Mouse (Mus musculus): ENCODE results near the gene Nrp1. TPM values are rescaled to one million over a fixed set of nuclear protein-coding genes. Genes with fewer than 3 reads are reported as not detected.

The Nrp1 gene
- total RNA-seq, 1 experiment from 2014 or later, result 135 TPM

DNA sequence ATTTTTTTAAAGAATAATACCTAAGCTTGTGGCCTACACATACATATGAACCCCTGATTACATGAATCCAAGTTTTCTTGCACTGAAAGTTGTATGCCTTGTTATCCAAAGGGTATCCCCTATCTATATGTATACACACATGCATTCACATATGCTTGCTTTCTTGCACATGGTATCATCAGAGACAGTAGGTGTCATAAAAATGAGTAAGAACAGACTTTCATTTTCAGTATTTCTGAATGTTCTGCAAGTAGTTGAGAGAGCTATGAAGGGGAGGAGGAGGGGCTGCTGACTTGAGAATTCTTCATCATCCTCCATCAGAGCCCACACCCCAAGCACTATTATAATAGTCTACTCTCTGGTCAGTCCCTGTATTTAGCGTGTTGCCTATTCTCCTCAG is 62.0 kb downstream of the Nrp1 start:
- no peak for DNase-seq

- DNase-seq, result no peak
Measured at GRCm38 (mm10) chr8:128423813-128424212, 65.4 kb downstream of the Nrp1 start.

DNA sequence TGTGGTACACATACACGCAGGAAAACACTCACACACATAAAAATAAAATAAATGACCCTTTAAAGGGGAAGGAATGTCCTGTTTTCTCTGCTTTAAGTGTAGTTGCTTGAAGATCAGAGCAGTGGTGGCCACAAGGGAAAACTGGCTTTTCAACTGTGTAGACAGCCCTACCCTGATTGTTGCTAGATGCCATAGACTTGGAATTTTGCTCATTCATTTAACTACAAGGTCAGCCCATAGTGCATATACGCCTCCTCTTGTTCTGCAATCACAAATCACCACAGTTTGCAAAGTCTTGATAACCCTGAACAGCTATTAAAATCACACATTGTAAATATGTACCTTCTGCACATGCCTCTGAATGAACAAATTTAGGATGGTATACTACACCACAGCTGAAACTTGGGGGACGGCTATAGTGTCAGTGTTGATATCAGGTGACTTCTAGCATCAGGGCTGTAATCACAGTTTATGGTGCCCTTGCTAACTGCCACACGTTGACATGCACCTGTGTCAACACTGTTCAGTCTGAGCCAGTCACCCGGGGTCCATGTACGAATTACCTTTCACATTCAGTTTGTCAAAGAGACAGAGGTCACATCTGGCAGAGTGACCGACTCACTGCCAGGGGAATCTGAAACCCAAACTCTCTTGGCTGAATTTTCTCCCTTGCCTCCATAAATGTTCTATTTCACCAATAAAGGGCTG is 66.4 kb downstream of the Nrp1 start:
- DNase-seq, result no peak

GRCm38 (mm10) chr8:128427071-128427470 is 68.7 kb downstream of the Nrp1 start:
- no peak for DNase-seq

- no peak for DNase-seq
Measured at GRCm38 (mm10) chr8:128428971-128429370, 70.6 kb downstream of the Nrp1 start.

DNA sequence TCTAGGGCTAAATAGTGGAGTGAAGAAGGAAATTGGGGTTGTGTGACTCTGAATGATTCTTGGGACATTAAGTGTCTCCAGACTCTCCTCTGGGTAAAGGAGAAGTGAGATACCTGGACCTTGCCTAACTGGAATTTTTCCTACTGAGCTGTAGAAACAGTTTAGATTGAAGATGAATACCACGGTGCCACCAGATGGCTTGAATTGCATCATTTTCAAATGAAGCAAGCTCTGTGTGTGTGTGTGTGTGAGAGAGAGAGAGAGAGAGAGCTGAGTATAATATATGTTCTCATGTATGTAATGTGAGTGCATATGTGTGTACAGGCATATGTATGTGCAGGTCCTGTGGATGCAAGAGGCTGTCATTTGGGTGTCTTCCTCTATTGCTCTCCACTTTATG is 72.7 kb downstream of the Nrp1 start:
- no peak for DNase-seq

DNA sequence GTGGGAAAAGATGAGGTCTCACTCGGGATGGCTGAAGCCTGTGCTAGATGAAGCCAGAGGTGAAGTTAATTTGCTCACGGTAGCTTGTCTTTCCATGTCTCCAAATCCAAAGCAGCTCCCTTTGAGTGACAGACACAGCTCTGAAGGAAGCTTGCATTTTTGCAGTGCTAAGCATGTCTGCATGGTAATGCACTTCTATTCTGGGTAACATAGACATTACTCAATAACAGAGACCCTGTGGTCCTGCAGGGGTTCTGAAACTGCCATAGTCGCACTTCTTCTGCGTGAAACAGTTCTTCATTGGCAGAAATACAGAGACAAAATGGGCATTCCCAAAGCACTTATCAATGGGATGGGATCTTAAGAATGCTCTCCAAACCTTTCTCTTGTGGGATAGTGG is 77.3 kb downstream of the Nrp1 start:
- no peak for DNase-seq

DNA sequence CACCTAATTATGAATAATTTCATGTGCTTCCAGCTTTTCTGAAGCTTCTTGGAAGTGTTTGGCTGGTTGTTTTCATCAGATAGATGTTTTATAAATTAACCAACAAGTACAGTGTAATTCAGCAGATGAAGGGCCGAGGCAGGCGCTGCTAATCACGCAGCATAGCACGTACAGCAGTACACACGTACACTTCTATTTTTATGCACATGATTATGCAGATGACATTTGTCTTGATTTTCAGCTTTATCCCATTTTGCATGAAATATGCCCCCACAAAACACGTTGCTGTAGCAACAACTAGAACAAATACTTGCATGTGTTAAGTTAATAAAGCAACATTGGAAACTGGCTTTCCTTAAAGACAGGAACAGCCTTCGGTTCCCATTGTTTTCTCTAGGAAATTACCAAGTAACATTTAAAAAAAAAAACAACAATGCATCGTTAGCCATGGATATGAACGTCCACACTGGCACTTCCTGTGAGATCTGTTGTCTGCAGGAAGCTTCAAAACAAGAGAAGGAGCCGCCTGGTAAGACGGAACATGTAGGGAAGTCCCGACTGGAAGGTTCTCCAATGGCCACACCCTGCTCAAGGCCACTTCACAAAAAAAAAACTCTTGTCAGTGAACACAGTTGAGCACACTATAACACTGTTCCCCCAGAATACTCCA is 78.9 kb downstream of the Nrp1 start:
- DNase-seq, result no peak

- DNase-seq, result no peak
Measured at GRCm38 (mm10) chr8:128441407-128441806, 83.0 kb downstream of the Nrp1 start.

DNA sequence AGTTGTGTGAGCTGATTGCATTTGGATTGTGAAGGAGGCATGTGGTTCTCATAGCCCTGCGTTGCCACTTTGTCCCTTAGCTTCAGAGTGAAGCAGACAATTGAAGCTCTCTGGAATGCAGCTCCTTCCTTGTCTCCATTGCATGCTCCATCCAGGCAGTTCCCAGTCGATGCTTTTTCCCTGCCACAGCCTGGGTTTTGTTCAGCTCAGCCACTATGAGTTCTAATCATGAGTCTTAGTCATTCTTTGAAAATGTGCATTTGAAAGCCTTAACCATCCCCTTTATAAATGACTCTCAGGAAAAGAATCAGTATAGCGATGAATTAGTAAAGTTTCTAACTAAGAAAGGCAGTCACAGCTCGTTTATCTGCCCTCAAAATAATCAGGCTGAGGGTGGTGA is 87.2 kb downstream of the Nrp1 start:
- no peak for DNase-seq

- DNase-seq, result no peak
Measured at GRCm38 (mm10) chr8:128446636-128447035, 88.2 kb downstream of the Nrp1 start.

DNA sequence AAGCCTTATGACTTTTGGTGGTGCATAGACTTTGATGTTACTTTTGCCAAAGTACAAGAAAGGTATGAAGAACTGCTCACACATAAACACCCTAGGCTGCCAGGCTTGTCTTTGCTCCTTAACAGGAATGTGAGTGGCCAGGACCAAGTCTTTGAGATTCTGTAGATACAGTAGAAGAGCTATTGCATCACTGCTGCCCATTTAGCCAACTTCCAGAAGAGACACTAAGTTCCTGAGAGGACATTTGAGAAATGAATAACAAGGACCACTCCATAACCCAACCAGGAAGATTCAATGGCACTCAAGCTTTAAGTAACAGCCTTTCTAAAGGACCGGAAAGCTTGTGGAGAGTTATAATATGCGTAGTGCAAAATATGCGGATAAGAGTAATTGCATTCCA is 88.9 kb downstream of the Nrp1 start:
- no peak for DNase-seq

GRCm38 (mm10) chr8:128450390-128451032 is 92.1 kb downstream of the Nrp1 start:
- DNase-seq, result no peak

GRCm38 (mm10) chr8:128451121-128451520 is 92.7 kb downstream of the Nrp1 start:
- DNase-seq, result no peak

DNA sequence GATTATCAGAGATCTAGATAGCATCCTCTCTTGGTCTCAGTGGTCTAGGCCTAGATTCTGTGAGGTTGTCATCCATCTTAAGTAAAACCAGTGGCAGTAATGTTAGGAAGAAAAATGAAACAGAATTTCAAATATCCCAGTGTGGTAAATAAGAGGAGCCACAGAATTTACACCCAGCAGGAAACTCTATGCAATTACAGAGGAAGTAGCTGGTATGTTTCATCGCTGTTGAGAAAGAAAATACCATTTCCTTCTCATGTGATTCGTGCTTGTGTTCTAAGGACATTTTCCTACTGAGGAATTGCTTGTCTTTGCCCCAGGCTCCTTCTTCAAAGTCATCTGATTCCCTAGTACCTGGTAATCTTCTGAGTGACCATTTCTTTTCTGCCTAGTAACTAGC is 95.1 kb downstream of the Nrp1 start:
- no peak for DNase-seq

- DNase-seq, result no peak
Measured at GRCm38 (mm10) chr8:128454026-128454425, 95.6 kb downstream of the Nrp1 start.

- no peak for DNase-seq
Measured at GRCm38 (mm10) chr8:128457277-128457676, 98.9 kb downstream of the Nrp1 start.

DNA sequence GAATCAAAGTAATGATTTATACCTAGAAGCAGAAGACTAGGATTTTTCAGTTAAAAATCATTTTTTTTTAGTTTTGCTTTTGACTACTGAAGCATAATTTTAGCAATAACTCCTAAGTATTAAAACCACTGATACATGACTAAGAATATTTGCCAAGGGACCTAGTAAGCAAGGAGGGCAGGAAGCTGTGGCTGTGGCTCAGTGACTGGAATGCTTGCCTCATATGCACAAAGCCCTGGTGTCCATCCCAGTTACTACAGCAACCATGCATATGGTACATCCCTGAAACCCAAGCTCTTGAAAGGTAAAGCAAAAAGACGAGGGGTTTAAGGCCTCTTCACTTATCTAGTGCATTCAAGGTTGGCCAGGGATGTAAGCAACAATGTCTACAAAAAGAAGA is 101.3 kb downstream of the Nrp1 start:
- DNase-seq, result no peak

- DNase-seq, result no peak
Measured at GRCm38 (mm10) chr8:128461716-128462115, 103.3 kb downstream of the Nrp1 start.

GRCm38 (mm10) chr8:128463162-128463561 is 104.8 kb downstream of the Nrp1 start:
- DNase-seq, result no peak

DNA sequence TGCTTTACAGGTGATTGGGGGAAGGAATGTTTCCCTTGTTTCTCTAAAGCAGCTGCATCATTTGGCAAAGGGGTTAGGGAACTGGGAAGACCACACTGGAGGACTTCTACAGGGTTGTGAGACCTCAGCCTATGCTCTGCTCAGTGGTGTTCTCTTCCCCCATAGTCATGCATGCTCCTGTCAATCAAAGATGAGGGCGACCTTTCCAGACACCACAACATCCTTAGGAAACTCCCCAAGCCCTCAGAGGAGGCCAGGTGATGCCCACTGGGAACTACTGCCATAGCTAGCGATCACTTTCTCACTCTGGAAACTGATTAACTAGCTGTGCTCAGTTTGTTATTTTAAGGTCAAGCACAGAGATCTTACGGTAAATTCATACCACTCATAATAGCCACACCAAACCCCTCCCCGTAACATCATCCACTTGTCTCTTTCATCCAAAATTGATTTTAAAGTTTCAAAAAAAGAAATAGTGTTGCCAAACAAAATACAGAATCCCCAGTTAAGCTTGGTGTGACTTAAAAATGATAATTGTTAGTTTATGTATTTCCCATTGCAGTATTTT is 105.7 kb downstream of the Nrp1 start:
- DNase-seq, result no peak

GRCm38 (mm10) chr8:128465553-128465952 is 107.1 kb downstream of the Nrp1 start:
- no peak for DNase-seq

DNA sequence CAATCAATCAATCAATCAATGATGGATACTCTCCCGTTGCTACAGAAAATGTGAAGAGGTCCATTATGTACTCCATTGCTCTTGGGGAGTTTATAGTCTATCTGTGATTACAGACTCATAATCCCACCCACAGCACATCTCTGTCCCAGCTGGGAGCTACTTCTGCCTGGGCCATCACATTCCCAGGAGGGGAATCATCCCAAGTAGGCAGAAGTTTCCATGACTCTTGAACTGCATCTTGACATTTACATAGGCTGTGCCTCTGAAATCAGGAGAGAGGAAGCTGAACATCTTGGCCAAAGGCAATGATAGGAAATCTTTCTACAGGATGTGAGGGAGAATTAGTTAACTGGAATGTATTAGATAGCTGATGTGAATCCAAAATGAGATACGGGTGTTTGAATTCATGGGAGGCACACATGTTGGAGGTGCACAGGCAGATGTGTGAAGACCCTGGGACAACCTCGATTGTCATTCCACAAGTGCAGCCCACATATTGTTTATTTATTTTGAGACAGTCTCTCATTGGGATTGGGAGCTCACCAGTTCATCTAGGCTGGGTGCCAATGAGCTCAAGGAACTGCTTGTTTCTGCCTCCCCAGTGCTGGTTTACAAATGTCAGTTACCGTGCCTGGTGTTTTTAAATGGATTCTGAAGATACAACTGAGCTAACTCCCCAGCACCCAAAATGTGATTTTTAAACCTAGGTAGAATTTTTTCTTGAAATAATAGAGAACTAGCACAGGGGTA is 108.5 kb downstream of the Nrp1 start:
- DNase-seq, result no peak

All from adrenal gland, postnatal 25 days (tissue).